Mouse (Mus musculus) hindbrain, embryonic 16.5 days (tissue): ENCODE measurements around the gene Abca1. TPM values are rescaled to one million over a fixed set of nuclear protein-coding genes. Genes with fewer than 3 reads are reported as not detected.

Source experiments
- ATAC-seq: fragments of 200-750 bp; cut with Nextera tagmentation; 2 replicates; pipeline ENCODE4 v1.8.0; 2017; ENCODE audit warnings: moderate TSS enrichment, moderate library complexity
- H3K27ac ChIP-seq: fragments of 300-500 bp; sonication (generic); 2 replicates; pipeline ENCODE4 v1.5.1; 2014; ENCODE audit warnings: low read depth, mild to moderate bottlenecking, control low read depth, low read length, moderate library complexity
- H3K27me3 ChIP-seq: fragments of 300-500 bp; sonication (generic); replicated peaks from 2 replicates; pipeline ENCODE4 v1.6.1; 2014; ENCODE audit warnings: low read length; ENCODE audit not compliant: control insufficient read depth, insufficient read depth
- H3K36me3 ChIP-seq: fragments of 300-500 bp; sonication (generic); 2 replicates; pipeline ENCODE4 v1.6.1; 2014; ENCODE audit warnings: mild to moderate bottlenecking, low read length, moderate library complexity, mixed read lengths; ENCODE audit not compliant: control insufficient read depth, insufficient read depth
- H3K4me1 ChIP-seq: fragments of 300-500 bp; sonication (generic); 2 replicates; pipeline ENCODE4 v1.6.1; 2014; ENCODE audit warnings: low read depth, low read length; ENCODE audit not compliant: control insufficient read depth, insufficient read depth
- H3K4me2 ChIP-seq: fragments of 300-500 bp; sonication (generic); 2 replicates; pipeline ENCODE4 v1.6.1; 2014; ENCODE audit warnings: mild to moderate bottlenecking, low read length, control low read depth, moderate library complexity
- H3K4me3 ChIP-seq: fragments of 300-500 bp; sonication (generic); 2 replicates; pipeline ENCODE4 v1.5.1; 2014; ENCODE audit warnings: mild to moderate bottlenecking, low read length, control low read depth, moderate library complexity
- H3K9ac ChIP-seq: fragments of 300-500 bp; sonication (generic); 2 replicates; pipeline ENCODE4 v1.6.1; 2014; ENCODE audit warnings: low read depth, mild to moderate bottlenecking, control low read depth, low read length, moderate library complexity
- H3K9me3 ChIP-seq: fragments of 300-500 bp; sonication (generic); 2 replicates; pipeline ENCODE4 v1.6.1; 2014; ENCODE audit warnings: mild to moderate bottlenecking, low read length, moderate library complexity; ENCODE audit not compliant: control insufficient read depth
- WGBS: fragments of 180-500 bp; shearing (Covaris S2); extraction: QIAGEN DNeasy Blood & Tissue Kit; methylation state at CpG from one replicate; pipeline ENCODE4 v1.1.7; 2014; 5-methylcytosine and 5-hydroxymethylcytosine counted together
- polyA plus RNA-seq: library from polyadenylated mRNA; unstranded; fragments of >200 nt; fragmentation: Nextera tagmentation; extraction: Ambion mirVana; gene quantifications from 2 replicates; pipeline ENCODE4 v1.2.1, GENCODE M21; 2015

Gene Abca1
- polyA plus RNA-seq, 1 experiment from 2014 or later, result 9.4 TPM

DNA sequence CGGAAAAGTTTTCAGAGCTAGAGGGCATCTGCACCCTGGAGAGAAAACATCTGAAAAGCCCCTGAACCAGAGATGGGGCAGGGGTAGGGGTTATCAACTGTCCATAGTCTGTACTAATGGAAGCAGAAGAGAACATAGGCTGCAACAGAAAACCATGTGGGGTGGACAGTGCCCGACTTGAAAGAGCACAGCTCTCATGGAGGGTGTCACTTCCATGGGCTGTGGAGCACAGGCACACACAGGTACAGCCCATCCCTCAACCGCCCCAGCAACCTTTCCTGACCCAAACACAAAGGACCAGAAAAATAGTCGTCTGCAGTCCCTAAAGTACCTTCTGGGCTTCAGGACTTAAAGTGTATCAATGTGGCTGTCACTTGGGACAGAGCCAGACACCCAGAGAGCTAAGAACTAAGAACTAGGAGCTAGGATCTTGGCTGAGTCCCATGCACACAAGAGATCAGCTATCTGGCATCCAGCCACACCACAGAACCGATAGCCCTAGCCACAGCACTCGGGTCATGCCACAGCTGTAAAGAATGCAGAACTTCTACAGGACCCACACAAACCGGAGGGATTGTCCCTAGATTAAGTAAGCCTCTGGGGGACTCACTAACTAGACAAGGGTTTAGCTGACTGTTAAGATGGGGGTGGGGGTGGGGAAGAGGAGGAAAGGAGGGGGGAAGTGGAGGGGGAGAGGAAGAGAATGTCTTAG is 38.0 kb downstream of the Abca1 start:
- H3K4me2 ChIP-seq, result no peak overlapping the region
- H3K27ac ChIP-seq, result no peak overlapping the region
- H3K4me1 ChIP-seq, result no peaks in the 10 kb centered on the region; the same call in 1 of the 2 replicates
- WGBS, result 68% methylated on average over 7 of the region's 7 CpGs
- no peak overlapping the region for H3K4me3 ChIP-seq
- no peaks in the 10 kb centered on the region for H3K27me3 ChIP-seq
- ATAC-seq, result no peak
- peaks cover 2% of the 10 kb centered on the region; the same call in 1 of the 2 replicates for H3K36me3 ChIP-seq
- H3K9me3 ChIP-seq, result no peaks in the 10 kb centered on the region
- no peak overlapping the region for H3K9ac ChIP-seq

DNA sequence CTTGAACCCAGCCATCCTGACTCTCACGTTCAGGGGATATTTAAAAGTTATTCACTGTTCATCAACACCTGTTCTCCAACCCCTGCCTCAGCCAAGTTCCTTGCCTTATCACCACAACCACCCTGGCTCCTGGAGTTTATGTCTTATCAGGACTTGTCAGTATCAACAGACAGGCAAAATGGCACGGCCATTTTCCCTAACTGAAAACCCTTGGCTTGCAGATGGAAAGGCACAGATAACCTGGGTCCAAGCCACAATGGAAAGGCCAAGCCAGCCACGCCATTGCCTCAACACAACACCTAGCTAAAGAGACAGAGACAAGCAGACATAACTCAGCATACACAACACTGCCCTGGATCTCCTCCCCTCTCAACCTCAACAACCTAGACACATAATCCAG is 38.6 kb downstream of the Abca1 start:
- Histone ChIP-seq H3K36me3 (no peaks in the 10 kb centered on the region), H3K27ac (no peak overlapping the region), H3K4me1 (no peaks in the 10 kb centered on the region; the same call in 1 of the 2 replicates), H3K9ac (no peak overlapping the region), H3K27me3 (no peaks in the 10 kb centered on the region), H3K9me3 (no peaks in the 10 kb centered on the region), H3K4me3 (no peak overlapping the region), H3K4me2 (no peak overlapping the region)
- no peak for ATAC-seq
- WGBS, result 87% methylated on average over 3 of the region's 3 CpGs

DNA sequence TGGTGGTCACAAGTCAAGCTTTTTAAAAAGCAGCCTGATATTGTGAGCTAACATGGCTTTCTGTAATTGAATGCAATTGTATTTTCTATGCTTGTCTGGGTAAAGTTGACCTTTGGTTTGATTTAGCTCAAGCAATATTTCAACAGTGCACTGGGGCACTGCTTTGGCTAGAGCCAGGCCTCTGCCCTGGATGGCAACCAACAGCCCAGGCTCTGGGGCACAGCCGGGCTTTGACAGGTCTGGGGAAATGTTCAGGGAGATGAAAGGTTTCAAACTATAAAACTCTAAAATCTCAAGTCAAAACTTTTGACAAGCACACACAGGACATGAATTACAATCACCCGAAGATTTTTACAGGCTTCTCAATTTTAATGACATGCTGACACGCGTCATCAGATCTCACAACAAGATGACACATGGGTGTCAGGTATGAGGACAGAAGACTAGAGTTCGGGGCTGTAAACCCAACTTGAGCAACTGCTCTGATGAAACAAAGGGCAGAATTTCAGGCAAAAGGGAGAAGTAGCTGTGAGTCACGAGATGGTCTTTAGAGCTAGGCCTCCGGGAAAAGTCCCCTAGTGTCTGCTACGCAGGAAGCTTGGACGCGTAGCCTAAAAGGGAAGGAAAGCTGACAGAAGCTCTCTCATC is 39.5 kb downstream of the Abca1 start:
- Histone ChIP-seq H3K9me3 (no peaks in the 10 kb centered on the region), H3K9ac (no peak overlapping the region), H3K4me2 (no peak overlapping the region), H3K4me1 (no peaks in the 10 kb centered on the region; the same call in 1 of the 2 replicates), H3K4me3 (no peak overlapping the region), H3K27ac (no peak overlapping the region), H3K27me3 (no peaks in the 10 kb centered on the region), H3K36me3 (no peaks in the 10 kb centered on the region)
- no peak for ATAC-seq
- WGBS, result 83% methylated on average over 10 of the region's 10 CpGs

DNA sequence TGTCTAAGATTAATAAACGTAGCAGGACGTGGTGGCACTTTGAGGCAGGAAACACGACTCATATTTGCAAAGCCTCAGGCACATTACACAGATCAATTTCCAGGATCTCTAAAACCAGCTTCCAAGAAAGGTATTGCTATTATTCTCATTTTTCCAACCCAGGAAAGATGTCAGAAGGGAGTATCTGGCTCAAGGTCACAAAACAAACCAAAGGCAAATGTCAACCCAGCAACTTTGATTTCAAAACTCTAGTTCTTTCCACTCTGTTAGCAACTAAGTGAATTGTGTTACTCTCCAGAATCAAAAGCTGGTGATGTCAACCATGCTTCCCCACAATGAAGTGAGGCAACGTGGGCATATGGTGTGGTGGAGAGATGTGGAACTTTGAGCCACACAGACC is 41.1 kb downstream of the Abca1 start:
- Histone ChIP-seq H3K4me1 (no peaks in the 10 kb centered on the region; the same call in 1 of the 2 replicates), H3K4me2 (no peak overlapping the region), H3K27me3 (no peaks in the 10 kb centered on the region), H3K4me3 (no peak overlapping the region), H3K9me3 (no peaks in the 10 kb centered on the region), H3K36me3 (no peaks in the 10 kb centered on the region), H3K27ac (no peak overlapping the region), H3K9ac (no peak overlapping the region)
- WGBS, result 79% methylated on average over 4 of the region's 4 CpGs
- no peak for ATAC-seq

DNA sequence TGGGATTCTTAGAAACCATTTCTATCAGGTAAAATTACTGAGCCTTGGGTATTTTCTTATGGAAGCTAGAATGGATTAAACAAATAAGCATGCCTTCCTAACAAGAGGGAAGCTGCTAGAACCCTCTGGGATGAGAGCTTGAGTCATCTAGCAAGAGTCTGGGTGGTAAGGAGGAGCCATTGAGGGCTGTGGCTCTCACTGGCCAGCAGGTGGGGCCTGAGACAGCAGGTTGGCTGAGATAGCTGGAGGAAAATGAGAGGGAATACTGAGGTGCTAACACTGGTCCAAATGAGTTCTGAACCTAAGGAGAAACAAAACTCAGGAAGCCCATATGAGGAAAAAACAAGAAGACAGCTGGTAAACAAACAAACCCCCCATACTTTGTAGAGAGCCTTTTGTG is 42.1 kb downstream of the Abca1 start:
- no peaks in the 10 kb centered on the region; the same call in 1 of the 2 replicates for H3K4me1 ChIP-seq
- H3K4me2 ChIP-seq, result no peak overlapping the region
- no peak for ATAC-seq
- no peak overlapping the region for H3K9ac ChIP-seq
- no peaks in the 10 kb centered on the region for H3K36me3 ChIP-seq
- no peak overlapping the region for H3K4me3 ChIP-seq
- no peaks in the 10 kb centered on the region for H3K27me3 ChIP-seq
- no peaks in the 10 kb centered on the region for H3K9me3 ChIP-seq
- H3K27ac ChIP-seq, result no peak overlapping the region

DNA sequence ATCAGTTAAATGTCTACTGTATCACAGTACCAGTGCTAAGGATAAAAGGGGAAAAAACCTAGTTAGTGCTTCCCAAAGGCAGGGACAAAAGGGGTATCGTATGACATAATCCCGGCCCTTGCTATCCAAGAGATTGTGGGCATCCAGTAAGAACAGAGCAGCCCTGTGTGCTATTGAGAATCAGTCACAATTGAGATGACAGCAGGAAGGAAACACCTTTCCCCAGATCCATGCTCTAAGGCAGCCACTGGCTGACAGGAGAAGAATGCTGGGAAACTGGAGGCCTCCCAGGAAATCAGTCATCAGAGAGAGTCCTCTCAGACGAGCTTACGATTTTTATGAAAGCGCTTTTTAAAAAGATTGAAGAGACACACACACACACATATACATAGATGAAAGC is 42.6 kb downstream of the Abca1 start:
- Histone ChIP-seq H3K9ac (no peak overlapping the region), H3K4me3 (no peak overlapping the region), H3K27me3 (no peaks in the 10 kb centered on the region), H3K27ac (no peak overlapping the region), H3K9me3 (no peaks in the 10 kb centered on the region), H3K4me1 (no peaks in the 10 kb centered on the region; the same call in 1 of the 2 replicates), H3K36me3 (no peaks in the 10 kb centered on the region), H3K4me2 (no peak overlapping the region)
- 73% methylated on average over 5 of the region's 5 CpGs for WGBS
- ATAC-seq, result no peak

DNA sequence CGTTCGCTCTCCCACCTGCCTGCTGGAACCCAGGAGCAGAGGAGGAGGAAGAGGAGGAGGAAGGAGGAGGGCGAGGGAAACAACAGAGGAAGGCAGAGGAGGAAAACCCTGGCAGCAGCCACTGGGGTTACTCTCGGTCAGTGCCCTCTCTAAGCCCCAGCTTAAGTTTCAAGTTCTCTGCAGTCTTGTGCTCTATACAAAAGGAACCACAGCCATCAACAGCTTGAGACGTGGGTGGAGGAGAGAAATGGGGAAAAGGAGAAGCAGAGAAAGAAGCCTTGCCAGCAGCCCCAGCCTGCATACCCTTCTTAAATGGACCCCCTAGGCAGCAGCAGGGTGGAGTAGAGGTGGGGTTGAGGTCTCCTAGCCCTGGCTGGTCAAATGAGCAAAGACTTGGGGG is 43.8 kb downstream of the Abca1 start:
- no peak overlapping the region for H3K27ac ChIP-seq
- ATAC-seq, result 0 out of 2 replicates have a peak, but pooled peaks have one; percentile 43
- no peaks in the 10 kb centered on the region for H3K9me3 ChIP-seq

DNA sequence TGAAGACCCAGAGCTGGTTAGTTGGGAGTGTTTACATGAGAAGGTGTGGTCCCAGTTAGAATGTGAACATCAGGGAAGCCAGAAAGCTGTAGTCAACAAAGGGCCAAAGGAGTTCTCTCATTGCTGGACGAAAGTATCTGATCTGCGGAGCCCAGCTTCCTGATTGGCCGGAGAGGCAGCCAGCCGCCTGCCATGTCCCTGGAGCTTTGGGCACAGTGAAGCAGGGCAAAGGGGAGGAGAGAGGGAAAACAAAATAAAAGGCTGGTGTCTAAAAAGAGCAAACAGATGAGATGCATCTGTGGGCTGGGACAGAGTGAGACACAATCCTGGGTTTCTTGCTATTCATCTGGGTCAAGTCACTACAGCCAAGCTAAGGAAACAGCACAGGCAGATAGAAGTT is 44.3 kb downstream of the Abca1 start:
- ATAC-seq, result no peak
- Histone ChIP-seq H3K4me1 (no peaks in the 10 kb centered on the region), H3K4me3 (no peak overlapping the region), H3K27me3 (no peaks in the 10 kb centered on the region), H3K36me3 (no peaks in the 10 kb centered on the region), H3K9ac (no peak overlapping the region), H3K27ac (no peak overlapping the region), H3K4me2 (no peak overlapping the region), H3K9me3 (no peaks in the 10 kb centered on the region)
- 41% methylated on average over 4 of the region's 4 CpGs for WGBS

More for the DNA sequence above, 43.8 kb downstream of the Abca1 start:
- no peak overlapping the region for H3K4me2 ChIP-seq
- H3K36me3 ChIP-seq, result no peaks in the 10 kb centered on the region
- WGBS, result 22% methylated on average over 3 of the region's 5 CpGs
- H3K27me3 ChIP-seq, result no peaks in the 10 kb centered on the region
- H3K4me1 ChIP-seq, result no peaks in the 10 kb centered on the region
- H3K9ac ChIP-seq, result no peak overlapping the region
- no peak overlapping the region for H3K4me3 ChIP-seq

DNA sequence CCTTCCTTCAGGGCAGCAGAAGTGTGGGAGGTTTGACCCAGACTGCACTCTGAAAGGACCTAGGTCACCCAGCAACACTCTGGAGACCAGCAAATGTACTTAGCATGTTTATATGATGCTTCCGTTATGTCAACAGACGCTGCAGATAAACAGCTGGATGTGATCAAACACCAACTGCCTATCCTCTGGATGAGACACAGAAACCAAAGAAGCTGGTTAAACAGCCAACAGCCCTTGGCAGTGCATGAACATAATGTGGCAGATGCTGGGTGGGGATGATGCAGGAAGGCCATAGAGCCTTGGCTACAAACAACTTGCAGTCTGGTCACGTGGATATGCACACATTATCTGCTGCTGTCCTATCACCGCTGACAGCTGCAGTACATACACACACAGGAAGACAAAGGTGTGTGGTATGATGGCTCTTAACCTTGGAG is 47.8 kb downstream of the Abca1 start:
- Histone ChIP-seq H3K27ac (no peak overlapping the region), H3K9me3 (no peaks in the 10 kb centered on the region), H3K4me2 (no peak overlapping the region), H3K36me3 (no peaks in the 10 kb centered on the region), H3K4me1 (peaks cover 7% of the 10 kb centered on the region), H3K9ac (no peak overlapping the region), H3K27me3 (no peaks in the 10 kb centered on the region), H3K4me3 (no peak overlapping the region)
- no peak for ATAC-seq
- 72% methylated on average over 4 of the region's 4 CpGs for WGBS
